Mouse (Mus musculus) hindbrain, embryonic 13.5 days (tissue): ENCODE data around the gene Spata5. TPM values are rescaled to one million over a fixed set of nuclear protein-coding genes. Genes with fewer than 3 reads are reported as not detected.

Experiments
- ATAC-seq: fragments of 200-750 bp; cut with Nextera tagmentation; 2 replicates; pipeline ENCODE4 v1.8.0; 2017; ENCODE audit warnings: moderate TSS enrichment; ENCODE audit not compliant: low FRiP score
- H3K27ac ChIP-seq: fragments of 300-500 bp; sonication (generic); 2 replicates; pipeline ENCODE4 v1.5.1; 2015; ENCODE audit warnings: inconsistent platforms, mild to moderate bottlenecking, moderate library complexity
- H3K27me3 ChIP-seq: fragments of 300-500 bp; sonication (generic); 2 replicates; pipeline ENCODE4 v1.6.1; 2015; ENCODE audit warnings: mild to moderate bottlenecking, inconsistent platforms
- H3K36me3 ChIP-seq: fragments of 300-500 bp; sonication (generic); 2 replicates; pipeline ENCODE4 v1.6.1; 2015; ENCODE audit warnings: mild to moderate bottlenecking, inconsistent platforms
- H3K4me1 ChIP-seq: fragments of 300-500 bp; sonication (generic); replicated peaks from 2 replicates; pipeline ENCODE4 v1.6.1; 2015; ENCODE audit warnings: inconsistent platforms
- H3K4me2 ChIP-seq: fragments of 300-500 bp; sonication (generic); 2 replicates; pipeline ENCODE4 v1.6.1; 2015; ENCODE audit warnings: inconsistent platforms, mild to moderate bottlenecking, moderate library complexity
- H3K4me3 ChIP-seq: fragments of 300-500 bp; sonication (generic); 2 replicates; pipeline ENCODE4 v1.5.1; 2015; ENCODE audit warnings: mild to moderate bottlenecking, inconsistent platforms
- H3K9ac ChIP-seq: fragments of 300-500 bp; sonication (generic); 2 replicates; pipeline ENCODE4 v1.6.1; 2015; ENCODE audit warnings: mild to moderate bottlenecking, inconsistent platforms
- H3K9me3 ChIP-seq: fragments of 300-500 bp; sonication (generic); 2 replicates; pipeline ENCODE4 v1.6.1; 2016; ENCODE audit warnings: inconsistent platforms
- WGBS: fragments of 180-500 bp; shearing (Covaris S2); methylation state at CpG from one replicate; pipeline ENCODE4 v1.1.7; 2015; 5-methylcytosine and 5-hydroxymethylcytosine counted together
- polyA plus RNA-seq: library from polyadenylated mRNA; unstranded; fragments of >200 nt; fragmentation: Nextera tagmentation; extraction: Ambion mirVana; gene quantifications from 2 replicates; pipeline ENCODE4 v1.2.1, GENCODE M21; 2015

Gene Spata5
- polyA plus RNA-seq, 1 experiment from 2014 or later, result 30.6 TPM

DNA sequence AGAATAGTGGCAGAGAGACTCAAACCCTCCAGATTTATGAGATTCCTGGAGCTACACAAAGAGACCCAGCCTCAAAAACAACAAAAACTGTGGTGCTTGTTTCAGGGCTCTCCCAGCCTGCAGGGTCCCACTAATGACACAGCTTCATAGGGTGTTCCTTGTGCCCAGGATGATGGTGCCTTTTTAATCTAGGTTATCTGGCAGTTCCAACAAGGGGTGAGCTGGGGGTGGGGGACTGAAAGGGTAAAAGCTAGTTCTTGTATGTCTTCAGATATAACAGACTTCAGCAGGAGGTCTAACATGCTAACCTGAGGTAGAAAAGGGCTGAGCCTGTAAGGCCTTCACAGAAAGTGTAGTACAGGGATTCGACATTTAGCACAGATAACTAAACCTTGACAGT lies 149.1 kb downstream of the Spata5 start:
- H3K4me2 ChIP-seq, result no peak overlapping the region
- no peak overlapping the region for H3K9ac ChIP-seq
- ATAC-seq, result no peak
- H3K27ac ChIP-seq, result no peak overlapping the region
- no peaks in the 10 kb centered on the region for H3K9me3 ChIP-seq
- no peak overlapping the region for H3K4me3 ChIP-seq
- no peaks in the 10 kb centered on the region for H3K36me3 ChIP-seq
- WGBS, result 95% methylated on average over 1 of the region's 1 CpGs
- no peaks in the 10 kb centered on the region for H3K27me3 ChIP-seq
- peaks cover 12% of the 10 kb centered on the region for H3K4me1 ChIP-seq

GRCm38 (mm10) chr3:37569661-37570566 lies 150.2 kb downstream of the Spata5 start:
- 20% methylated on average over 22 of the region's 22 CpGs for WGBS
- H3K27me3 ChIP-seq, result no peaks in the 10 kb centered on the region
- peak overlapping the region; percentile 38 for H3K4me2 ChIP-seq
- no peaks in the 10 kb centered on the region for H3K9me3 ChIP-seq
- H3K27ac ChIP-seq, result no peak overlapping the region
- H3K4me3 ChIP-seq, result 0 out of 2 replicates have a peak overlapping the region, but pooled peaks have one; percentile 3
- H3K36me3 ChIP-seq, result no peaks in the 10 kb centered on the region
- peak overlapping the region; percentile 39 for H3K9ac ChIP-seq
- peak; percentile 68; the same call in 1 of the 2 replicates for ATAC-seq
- H3K4me1 ChIP-seq, result peaks cover 12% of the 10 kb centered on the region

- Histone ChIP-seq H3K27ac (no peak overlapping the region), H3K4me1 (peaks cover 12% of the 10 kb centered on the region), H3K27me3 (no peaks in the 10 kb centered on the region), H3K9ac (no peak overlapping the region), H3K9me3 (no peaks in the 10 kb centered on the region), H3K4me2 (no peak overlapping the region), H3K4me3 (no peak overlapping the region), H3K36me3 (no peaks in the 10 kb centered on the region)
- ATAC-seq, result no peak
- 59% methylated on average over 4 of the region's 4 CpGs for WGBS
These were observed 151.9 kb downstream of the Spata5 start for GRCm38 (mm10) chr3:37571633-37572032.

DNA sequence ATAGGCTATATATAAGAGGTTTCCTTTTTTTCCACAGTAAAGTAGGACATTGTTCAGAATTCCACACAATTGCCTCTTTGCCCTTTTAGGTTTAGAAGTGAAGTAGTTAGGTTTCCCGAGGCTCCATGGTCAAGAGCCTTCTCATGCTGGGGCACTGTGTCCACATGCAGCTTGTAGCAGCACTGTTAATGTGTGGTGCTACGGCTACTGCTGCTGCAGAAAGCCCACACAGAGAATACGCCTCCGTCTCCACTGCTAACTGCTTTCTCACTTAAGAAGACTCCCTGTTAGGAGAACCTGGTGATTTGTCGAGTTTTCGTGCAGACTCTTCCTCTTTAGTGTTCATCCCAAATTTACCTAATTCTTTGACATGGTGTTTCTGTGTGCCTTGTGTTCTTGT lies 152.4 kb downstream of the Spata5 start:
- WGBS, result 78% methylated on average over 6 of the region's 6 CpGs
- Histone ChIP-seq H3K27ac (no peak overlapping the region), H3K4me2 (no peak overlapping the region), H3K36me3 (no peaks in the 10 kb centered on the region), H3K9me3 (no peaks in the 10 kb centered on the region), H3K4me1 (peaks cover 12% of the 10 kb centered on the region), H3K4me3 (no peak overlapping the region), H3K9ac (no peak overlapping the region), H3K27me3 (no peaks in the 10 kb centered on the region)
- ATAC-seq, result no peak

- no peak overlapping the region for H3K9ac ChIP-seq
- H3K27me3 ChIP-seq, result no peaks in the 10 kb centered on the region
- H3K4me1 ChIP-seq, result no peaks in the 10 kb centered on the region
- 96% methylated on average over 6 of the region's 6 CpGs for WGBS
- H3K36me3 ChIP-seq, result peaks cover 15% of the 10 kb centered on the region
- H3K27ac ChIP-seq, result no peak overlapping the region
- H3K9me3 ChIP-seq, result no peaks in the 10 kb centered on the region
- ATAC-seq, result no peak
- no peak overlapping the region for H3K4me3 ChIP-seq
- H3K4me2 ChIP-seq, result no peak overlapping the region
These were observed 157.1 kb downstream of the Spata5 start for GRCm38 (mm10) chr3:37576840-37577239.

- Histone ChIP-seq H3K4me2 (no peak overlapping the region), H3K4me3 (no peak overlapping the region), H3K36me3 (peaks cover 15% of the 10 kb centered on the region), H3K27me3 (no peaks in the 10 kb centered on the region), H3K27ac (no peak overlapping the region), H3K4me1 (no peaks in the 10 kb centered on the region), H3K9ac (no peak overlapping the region), H3K9me3 (no peaks in the 10 kb centered on the region)
- no peak for ATAC-seq
- WGBS, result 93% methylated on average over 3 of the region's 3 CpGs
These were observed 158.0 kb downstream of the Spata5 start for GRCm38 (mm10) chr3:37577706-37578105.

DNA sequence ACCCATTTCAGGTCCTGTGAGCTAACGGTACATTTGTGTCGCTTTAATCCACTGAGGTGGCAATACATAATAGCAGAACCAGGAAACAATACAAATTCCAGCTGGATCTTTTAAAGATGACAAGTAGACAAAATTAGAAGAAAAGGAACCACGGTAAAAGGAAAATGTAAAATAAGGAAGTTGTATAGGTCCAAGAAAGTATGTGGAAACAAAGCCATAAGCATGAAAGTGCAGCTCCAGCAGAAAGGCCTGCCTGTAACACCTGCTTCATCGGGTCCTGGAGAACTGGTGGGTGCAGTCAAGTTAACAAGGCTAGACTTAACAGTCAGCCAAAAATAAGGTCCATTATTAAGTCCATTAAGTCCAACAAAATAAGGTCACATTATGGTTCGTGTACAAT lies 164.9 kb downstream of the Spata5 start:
- Histone ChIP-seq H3K4me1 (peaks cover 22% of the 10 kb centered on the region), H3K27ac (no peak overlapping the region), H3K9me3 (no peaks in the 10 kb centered on the region), H3K4me3 (no peak overlapping the region), H3K36me3 (peaks cover 11% of the 10 kb centered on the region), H3K4me2 (no peak overlapping the region), H3K9ac (no peak overlapping the region), H3K27me3 (no peaks in the 10 kb centered on the region)
- WGBS, result 89% methylated on average over 5 of the region's 5 CpGs
- no peak for ATAC-seq

GRCm38 (mm10) chr3:37585967-37586730 lies 166.5 kb downstream of the Spata5 start:
- ATAC-seq, result peak; percentile 74
- no peaks in the 10 kb centered on the region for H3K9me3 ChIP-seq
- WGBS, result 16% methylated on average over 15 of the region's 15 CpGs
- peaks cover 22% of the 10 kb centered on the region for H3K4me1 ChIP-seq
- peak overlapping the region; percentile 36 for H3K4me2 ChIP-seq
- peak overlapping the region; percentile 30; the same call in 1 of the 2 replicates for H3K9ac ChIP-seq
- peak overlapping the region; percentile 9 for H3K4me3 ChIP-seq
- no peaks in the 10 kb centered on the region for H3K27me3 ChIP-seq
- peak overlapping the region; percentile 73 for H3K27ac ChIP-seq
- no peaks in the 10 kb centered on the region for H3K36me3 ChIP-seq

DNA sequence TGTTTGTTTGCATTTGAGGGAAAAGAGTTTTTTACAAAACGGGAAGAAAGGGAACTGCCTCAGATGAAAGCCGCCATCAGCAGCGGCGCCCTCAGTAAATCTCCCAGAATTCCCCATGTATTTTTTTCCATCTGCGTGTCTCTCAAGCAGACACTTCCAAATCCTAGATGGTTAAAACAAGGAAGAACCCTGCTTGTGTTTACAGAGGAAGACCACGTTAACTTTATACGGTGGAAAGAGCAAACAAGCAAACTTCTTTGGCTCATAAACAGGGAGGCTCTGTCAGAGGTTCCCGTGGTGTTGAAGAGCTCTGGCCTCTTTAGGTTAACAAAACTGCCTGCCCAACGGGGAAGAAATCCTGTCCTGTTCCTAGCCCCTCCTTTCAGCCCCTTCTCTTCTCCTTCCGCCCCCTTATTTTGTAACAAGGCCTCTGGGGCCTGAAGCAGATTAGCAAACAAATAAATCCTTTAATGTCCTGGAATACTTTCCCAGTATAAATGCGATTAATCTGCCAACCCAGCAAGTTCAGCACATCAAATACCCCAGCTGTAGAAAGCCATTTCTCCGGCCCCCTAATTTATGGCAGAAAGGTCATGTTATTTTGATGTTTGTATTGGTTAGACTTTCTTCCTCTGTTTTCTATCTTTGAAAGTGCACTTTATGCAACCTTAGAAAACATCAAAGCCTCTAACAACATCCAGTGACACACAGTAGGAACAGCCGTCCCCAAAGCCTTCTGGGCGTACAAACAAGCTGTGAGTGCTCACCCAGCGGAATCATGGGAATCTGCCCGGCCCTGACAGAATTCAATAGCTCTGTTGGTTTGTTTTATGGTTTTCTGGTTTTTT lies 167.3 kb downstream of the Spata5 start:
- Histone ChIP-seq H3K9ac (peak overlapping the region; percentile 30; the same call in 1 of the 2 replicates), H3K36me3 (no peaks in the 10 kb centered on the region), H3K9me3 (no peaks in the 10 kb centered on the region), H3K27me3 (no peaks in the 10 kb centered on the region), H3K4me3 (peak overlapping the region; percentile 9), H3K4me2 (peak overlapping the region; percentile 36), H3K27ac (peak overlapping the region; percentile 73), H3K4me1 (peaks cover 22% of the 10 kb centered on the region)
- ATAC-seq, result no peak
- 41% methylated on average over 16 of the region's 16 CpGs for WGBS

DNA sequence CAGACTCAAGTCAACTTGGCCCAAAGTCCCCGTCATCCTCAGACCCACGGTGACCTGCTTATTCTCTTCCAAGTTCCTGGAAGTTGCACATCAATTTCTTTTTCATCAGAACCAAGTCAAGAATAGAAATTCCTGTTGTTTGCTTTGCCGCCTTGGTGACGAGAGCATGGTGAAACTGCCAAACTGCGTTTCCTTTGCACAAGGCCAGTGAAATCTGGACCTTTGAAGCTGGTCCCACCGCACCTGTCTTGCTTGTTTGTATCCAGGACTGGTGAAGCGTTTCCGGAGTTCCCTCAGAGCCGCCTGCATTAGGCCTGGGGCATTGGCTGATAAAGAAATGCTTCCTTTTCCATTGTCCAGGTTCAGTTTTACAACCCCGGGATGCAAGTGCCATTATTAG lies 176.0 kb downstream of the Spata5 start:
- Histone ChIP-seq H3K9me3 (no peaks in the 10 kb centered on the region), H3K4me2 (no peak overlapping the region), H3K4me3 (no peak overlapping the region), H3K4me1 (no peaks in the 10 kb centered on the region), H3K27me3 (no peaks in the 10 kb centered on the region), H3K9ac (no peak overlapping the region), H3K27ac (no peak overlapping the region), H3K36me3 (no peaks in the 10 kb centered on the region)
- WGBS, result 66% methylated on average over 10 of the region's 10 CpGs
- ATAC-seq, result no peak

GRCm38 (mm10) chr3:37596519-37596918 lies 176.8 kb downstream of the Spata5 start:
- WGBS, result 66% methylated on average over 6 of the region's 6 CpGs
- no peak overlapping the region for H3K4me3 ChIP-seq
- no peaks in the 10 kb centered on the region for H3K9me3 ChIP-seq
- H3K4me1 ChIP-seq, result no peaks in the 10 kb centered on the region
- no peak for ATAC-seq
- H3K27ac ChIP-seq, result no peak overlapping the region
- no peaks in the 10 kb centered on the region for H3K27me3 ChIP-seq
- H3K9ac ChIP-seq, result no peak overlapping the region
- H3K4me2 ChIP-seq, result no peak overlapping the region
- H3K36me3 ChIP-seq, result no peaks in the 10 kb centered on the region

DNA sequence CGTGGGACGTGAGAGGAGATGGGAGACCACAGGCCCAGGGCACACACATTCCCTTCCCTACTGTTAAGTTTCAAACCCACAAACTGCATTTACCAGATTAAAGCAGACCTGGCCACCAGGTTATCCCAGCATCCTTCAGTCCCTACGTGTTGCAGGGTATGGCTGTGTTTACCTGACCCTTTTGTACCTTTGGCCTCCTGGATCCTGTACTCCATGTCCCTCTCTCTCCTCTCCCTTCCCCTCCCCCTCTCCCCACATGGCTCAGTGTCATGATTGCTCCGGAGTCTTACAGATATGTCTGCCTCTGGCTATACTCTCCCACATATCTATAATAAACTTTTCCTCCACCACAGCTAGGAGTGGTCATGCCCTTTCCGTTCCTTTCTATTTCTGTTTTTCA lies 177.5 kb downstream of the Spata5 start:
- Histone ChIP-seq H3K4me3 (no peak overlapping the region), H3K4me2 (no peak overlapping the region), H3K9me3 (no peaks in the 10 kb centered on the region), H3K27ac (no peak overlapping the region), H3K36me3 (no peaks in the 10 kb centered on the region), H3K27me3 (no peaks in the 10 kb centered on the region), H3K4me1 (no peaks in the 10 kb centered on the region), H3K9ac (no peak overlapping the region)
- 82% methylated on average over 5 of the region's 5 CpGs for WGBS
- no peak for ATAC-seq
